Mouse (Mus musculus): ENCODE measurements around the gene Ly6f. TPM values are rescaled to one million over a fixed set of nuclear protein-coding genes. Genes with fewer than 3 reads are reported as not detected.

Ly6f gene
- polyA plus RNA-seq, 1 experiment from 2014 or later = not detected

- WGBS = 78% methylated on average over 3 of the region's 3 CpGs
- ATAC-seq (ENCODE audit: insufficient number of reproducible peaks, insufficient read depth, low FRiP score, low read depth) = no peak
- no peak overlapping the region for H3K4me2 ChIP-seq (ENCODE audit: low read length)
Observed at GRCm38 (mm10) chr15:75320104-75320503, 51.9 kb downstream of the Ly6f start.

More at GRCm38 (mm10) chr15:75320104-75320503, 51.9 kb downstream of the Ly6f start:
- Histone ChIP-seq H3K9me3 (ENCODE audit: control insufficient read depth, low read length) (peaks cover 22% of the 10 kb centered on the region), H3K9ac (ENCODE audit: low read length) (no peak overlapping the region), H3K4me3 (ENCODE audit: control insufficient read depth in 1 of 2, insufficient read depth in 1 of 2, low read depth in 1 of 2, low read length in 2 of 2) (no peak overlapping the region), H3K27me3 (ENCODE audit: control insufficient read depth, insufficient read depth, low read length) (no peaks in the 10 kb centered on the region), H3K4me1 (ENCODE audit: control insufficient read depth in 2 of 2, insufficient read depth in 2 of 2, low read length in 2 of 2) (no peaks in the 10 kb centered on the region), H3K27ac (replicated peaks in 1 of 2; ENCODE audit: control insufficient read depth in 1 of 2, insufficient read depth in 1 of 2, low read depth in 2 of 2, low read length in 2 of 2) (no peak overlapping the region), H3K36me3 (ENCODE audit: control insufficient read depth, insufficient read depth, low read length) (no peaks in the 10 kb centered on the region)

Other genes with a start within 250 kb of the Ly6f start
- gene Ly6c1, start 219.6 kb upstream of the Ly6f start, polyA plus RNA-seq (2014; fragmentation: Nextera tagmentation; extraction: Ambion mirVana) = 4.5 and 5.0 TPM in 2 replicates
- gene Ly6c2, start 156.5 kb upstream of the Ly6f start, polyA plus RNA-seq (2014; fragmentation: Nextera tagmentation; extraction: Ambion mirVana) = 0.96 and 1.4 TPM in 2 replicates
- gene Ly6g, start 113.2 kb upstream of the Ly6f start, polyA plus RNA-seq (2014; fragmentation: Nextera tagmentation; extraction: Ambion mirVana) = not detected in 2 replicates
- gene BC025446, start 52.0 kb upstream of the Ly6f start, polyA plus RNA-seq (2014; fragmentation: Nextera tagmentation; extraction: Ambion mirVana) = not detected in 2 replicates

Data from heart, embryonic 14.5 days (tissue).